Mouse (Mus musculus): ENCODE results near the gene Morn1. TPM values are rescaled to one million over a fixed set of nuclear protein-coding genes. Genes with fewer than 3 reads are reported as not detected.

The Morn1 gene
- polyA plus RNA-seq, 1 experiment from 2014 or later, result 1.9 TPM

DNA sequence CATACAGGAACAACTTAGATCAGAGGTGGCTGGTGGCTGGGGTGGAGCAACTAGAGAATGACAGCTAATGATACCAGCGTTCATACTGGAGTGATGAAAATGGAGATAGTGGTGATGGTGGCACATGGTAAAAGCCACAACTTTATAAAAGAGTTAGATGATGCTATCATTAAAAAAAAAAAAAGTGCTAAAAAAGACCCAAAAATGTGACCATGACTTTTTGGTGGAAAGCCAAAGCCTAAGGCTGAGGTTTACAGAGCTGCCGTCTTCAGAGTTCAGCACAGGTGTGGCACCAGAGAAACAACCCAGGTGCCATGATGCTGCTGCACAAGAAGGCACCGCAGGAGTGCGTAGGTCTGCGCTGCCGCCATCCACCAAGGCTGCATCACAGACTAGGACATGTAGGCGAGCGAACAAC lies 82.5 kb downstream of the Morn1 start:
- Histone ChIP-seq H3K4me3 (no peak overlapping the region), H3K4me1 (replicated peaks) (peaks cover 89% of the 10 kb centered on the region), H3K4me2 (no peak overlapping the region), H3K36me3 (no peaks in the 10 kb centered on the region), H3K9ac (no peak overlapping the region), H3K27me3 (no peaks in the 10 kb centered on the region), H3K27ac (no peak overlapping the region), H3K9me3 (replicated peaks) (no peaks in the 10 kb centered on the region)
- WGBS, result 88% methylated on average over 8 of the region's 8 CpGs
- ATAC-seq (replicated peaks; ENCODE audit: insufficient number of reproducible peaks, insufficient read depth, low FRiP score, low read depth), result no peak

DNA sequence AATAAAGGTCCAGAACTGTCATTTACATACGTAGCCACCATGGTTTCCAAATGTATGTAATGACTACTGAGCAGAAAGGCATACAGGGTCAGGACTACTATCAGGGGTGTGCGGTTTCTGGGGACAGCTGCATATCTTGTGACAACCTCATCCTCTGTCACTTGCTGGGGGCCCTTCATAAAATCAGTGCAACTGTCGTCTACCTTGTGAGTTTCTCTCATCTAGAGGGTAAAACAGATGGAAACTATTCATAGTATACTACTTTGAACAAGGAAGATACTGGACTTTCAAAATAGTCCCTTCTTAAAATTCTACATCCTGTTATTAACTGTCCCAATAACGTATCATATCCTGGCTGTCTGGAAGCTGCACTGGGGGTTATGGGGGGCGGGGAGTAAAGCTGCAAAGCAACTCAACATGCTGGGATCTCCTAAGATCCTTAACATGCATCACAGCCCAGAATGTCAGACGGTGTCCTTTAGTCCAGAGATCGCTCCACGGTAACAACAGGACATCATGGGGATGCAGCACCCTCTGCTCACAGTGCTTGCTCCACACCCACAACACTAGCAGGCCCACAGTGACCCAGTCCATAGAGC lies 84.3 kb downstream of the Morn1 start:
- Histone ChIP-seq H3K27ac (0 out of 2 replicates have a peak overlapping the region, but pooled peaks have one; percentile 12), H3K9me3 (replicated peaks) (no peaks in the 10 kb centered on the region), H3K4me3 (no peak overlapping the region), H3K4me2 (peak overlapping the region; percentile 33; the same call in 1 of the 2 replicates), H3K9ac (no peak overlapping the region), H3K27me3 (no peaks in the 10 kb centered on the region), H3K36me3 (no peaks in the 10 kb centered on the region), H3K4me1 (replicated peaks) (peaks cover 90% of the 10 kb centered on the region)
- no peak for ATAC-seq (replicated peaks; ENCODE audit: insufficient number of reproducible peaks, insufficient read depth, low FRiP score, low read depth)
- WGBS, result 57% methylated on average over 8 of the region's 8 CpGs

DNA sequence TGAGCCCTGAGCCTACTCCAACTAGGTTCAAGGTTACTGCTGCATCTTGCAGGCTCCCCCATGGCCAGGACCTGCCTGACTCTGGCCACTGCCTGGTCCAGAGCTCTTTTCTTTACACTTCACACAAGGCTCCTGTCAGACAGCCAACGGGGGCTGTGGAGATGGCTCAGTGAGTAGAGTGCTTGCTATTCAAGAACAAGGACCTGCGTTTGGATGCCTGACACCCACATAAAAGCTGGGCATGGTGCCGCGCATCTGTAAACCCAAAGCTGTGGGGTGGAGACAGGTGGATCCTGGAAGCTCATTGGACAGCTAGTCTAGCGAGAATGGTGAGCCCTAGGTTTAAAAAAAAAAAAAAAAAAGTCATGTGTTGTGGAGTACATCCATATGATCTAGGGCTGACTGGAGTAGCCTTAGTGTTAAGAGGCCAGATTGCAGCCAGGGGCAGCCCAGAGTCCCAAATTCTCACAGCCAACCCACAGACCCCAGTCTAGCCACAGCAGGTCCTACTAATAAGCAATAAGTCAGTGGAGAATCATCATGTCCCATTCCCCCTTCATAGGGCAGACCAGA lies 85.7 kb downstream of the Morn1 start:
- peak overlapping the region; percentile 45; the same call in 1 of the 2 replicates for H3K9ac ChIP-seq
- peak overlapping the region; percentile 95 for H3K27ac ChIP-seq
- 70% methylated on average over 5 of the region's 5 CpGs for WGBS
- no peaks in the 10 kb centered on the region for H3K9me3 ChIP-seq (replicated peaks)
- H3K27me3 ChIP-seq, result no peaks in the 10 kb centered on the region
- no peak overlapping the region for H3K4me3 ChIP-seq
- H3K4me1 ChIP-seq (replicated peaks), result peaks cover 91% of the 10 kb centered on the region
- H3K36me3 ChIP-seq, result no peaks in the 10 kb centered on the region
- H3K4me2 ChIP-seq, result peak overlapping the region; percentile 49; the same call in 1 of the 2 replicates
- ATAC-seq (replicated peaks; ENCODE audit: insufficient number of reproducible peaks, insufficient read depth, low FRiP score, low read depth), result no peak

DNA sequence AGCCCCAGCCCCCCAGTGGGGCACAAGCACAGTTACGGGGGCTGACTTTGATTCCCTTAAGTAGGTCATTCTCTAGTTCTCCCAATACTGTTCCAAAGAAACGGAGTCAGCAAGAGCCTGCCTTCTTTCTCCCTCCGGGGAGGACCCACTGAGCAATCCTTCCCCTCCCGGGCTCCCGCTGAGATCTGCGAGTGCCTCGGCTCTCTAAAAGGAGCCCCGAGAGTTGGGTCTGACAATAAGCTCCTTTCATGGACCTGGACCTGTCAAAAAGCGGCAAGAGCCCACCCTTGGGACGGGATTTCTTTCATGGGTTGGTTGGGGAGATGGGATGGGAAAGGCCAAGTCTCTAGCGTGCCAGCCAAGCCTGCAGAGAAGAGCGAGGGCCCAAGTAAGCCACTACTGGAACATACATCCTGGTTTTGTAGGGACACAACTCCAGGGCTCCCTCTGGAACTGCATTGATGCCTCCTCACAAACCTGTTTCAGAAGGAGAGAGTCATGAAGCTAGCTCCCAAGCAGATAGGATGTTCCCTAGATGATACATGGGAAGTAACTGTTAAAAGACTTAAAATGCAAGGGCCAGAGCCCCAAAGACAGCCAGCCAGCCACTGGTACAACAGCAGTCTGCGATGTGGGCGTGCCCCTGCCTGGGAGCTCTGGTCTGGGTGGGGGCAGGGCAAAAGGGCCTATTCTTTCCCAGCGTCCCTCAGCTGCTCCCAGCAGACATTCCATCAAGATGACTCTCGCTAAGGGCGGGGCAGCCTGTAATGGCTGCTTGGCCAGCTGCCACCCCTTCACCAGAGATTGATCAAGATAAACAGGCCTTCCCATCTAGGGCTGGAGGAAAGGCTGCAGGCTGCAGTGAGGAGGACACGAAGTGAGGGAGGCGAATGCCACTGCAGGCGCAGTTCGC lies 86.8 kb downstream of the Morn1 start:
- Histone ChIP-seq H3K4me1 (replicated peaks) (peaks cover 93% of the 10 kb centered on the region), H3K9ac (peak overlapping the region; percentile 45), H3K36me3 (no peaks in the 10 kb centered on the region), H3K27ac (peak overlapping the region; percentile 95), H3K4me2 (peak overlapping the region; percentile 49), H3K4me3 (0 out of 2 replicates have a peak overlapping the region, but pooled peaks have one; percentile 5), H3K27me3 (no peaks in the 10 kb centered on the region), H3K9me3 (replicated peaks) (no peaks in the 10 kb centered on the region)
- peak; percentile 88 for ATAC-seq (replicated peaks; ENCODE audit: insufficient number of reproducible peaks, insufficient read depth, low FRiP score, low read depth)
- 16% methylated on average over 21 of the region's 21 CpGs for WGBS

DNA sequence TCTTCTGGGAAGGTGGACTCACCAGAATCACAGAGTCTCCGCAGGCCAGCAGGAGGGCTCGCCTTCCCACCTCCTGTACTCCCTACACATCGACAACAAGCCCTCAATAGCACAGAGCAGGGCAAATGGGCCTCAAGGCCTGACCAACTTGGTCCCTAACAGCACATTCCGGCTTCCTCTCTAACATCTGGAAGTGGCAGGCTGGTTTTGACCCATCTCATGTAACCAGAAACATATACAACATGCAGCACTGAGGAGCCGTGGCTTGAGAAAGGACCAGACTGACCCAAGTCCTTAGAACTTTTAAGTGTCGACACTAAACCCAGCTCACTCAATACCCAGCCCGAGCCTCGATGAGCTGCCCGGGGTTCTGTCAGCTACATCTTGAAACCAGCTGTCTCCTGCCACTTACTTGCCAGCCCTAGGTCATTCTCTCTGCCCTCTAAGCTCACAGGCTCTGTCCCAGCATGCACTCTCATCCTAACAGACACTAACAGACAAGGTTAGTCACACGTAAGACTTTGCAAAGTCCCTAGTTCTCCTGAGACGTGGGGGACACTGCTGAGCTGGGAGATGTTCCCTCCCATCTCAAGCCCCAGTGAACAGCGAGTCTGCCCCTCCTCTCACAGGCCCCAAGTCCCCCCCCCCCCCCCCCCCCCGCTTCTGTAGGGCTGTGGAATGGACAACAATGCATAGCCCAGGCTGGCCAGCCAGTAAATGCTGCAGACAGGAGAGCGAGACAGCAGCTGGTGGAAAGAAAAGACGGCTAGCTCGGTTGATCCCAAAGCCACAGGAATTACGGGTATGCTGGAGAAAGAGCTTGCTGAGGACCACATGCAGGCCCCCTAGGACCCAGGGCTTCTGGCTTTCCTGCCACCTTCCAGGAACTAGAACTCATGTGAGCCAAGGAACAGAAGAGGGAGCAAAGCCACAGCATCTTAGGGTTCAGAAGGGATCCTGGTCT lies 87.7 kb downstream of the Morn1 start:
- Histone ChIP-seq H3K27ac (peak overlapping the region; percentile 95), H3K4me1 (replicated peaks) (peaks cover 95% of the 10 kb centered on the region), H3K4me2 (peak overlapping the region; percentile 49), H3K4me3 (0 out of 2 replicates have a peak overlapping the region, but pooled peaks have one; percentile 5), H3K9me3 (replicated peaks) (no peaks in the 10 kb centered on the region), H3K27me3 (no peaks in the 10 kb centered on the region), H3K36me3 (no peaks in the 10 kb centered on the region), H3K9ac (0 out of 2 replicates have a peak overlapping the region, but pooled peaks have one; percentile 8)
- WGBS, result 19% methylated on average over 16 of the region's 17 CpGs
- ATAC-seq (replicated peaks; ENCODE audit: insufficient number of reproducible peaks, insufficient read depth, low FRiP score, low read depth), result no peak

DNA sequence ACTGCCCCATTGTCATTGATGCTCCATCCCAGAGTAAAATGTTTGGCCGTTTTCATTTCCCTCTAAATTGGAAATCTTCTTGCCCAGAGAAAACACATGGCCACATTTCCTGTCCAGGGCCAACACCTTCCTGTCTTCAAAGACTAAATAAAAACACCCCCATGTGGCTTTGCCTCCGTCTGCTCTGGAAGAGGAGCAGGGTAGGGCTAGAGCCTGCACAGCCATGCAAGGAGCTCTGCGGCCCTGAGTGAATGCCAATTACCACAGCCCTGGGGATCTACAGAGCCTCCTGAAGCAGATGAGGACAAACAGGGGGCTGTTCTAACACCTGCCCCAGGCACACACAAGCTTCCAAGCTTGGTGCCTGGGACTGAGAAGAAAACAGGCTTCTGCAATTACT lies 89.8 kb downstream of the Morn1 start:
- H3K9me3 ChIP-seq (replicated peaks), result no peaks in the 10 kb centered on the region
- H3K36me3 ChIP-seq, result no peaks in the 10 kb centered on the region
- peak overlapping the region; percentile 43 for H3K27ac ChIP-seq
- H3K4me2 ChIP-seq, result no peak overlapping the region
- 43% methylated on average over 3 of the region's 3 CpGs for WGBS
- no peak overlapping the region for H3K4me3 ChIP-seq
- H3K9ac ChIP-seq, result no peak overlapping the region
- H3K27me3 ChIP-seq, result no peaks in the 10 kb centered on the region
- no peak for ATAC-seq (replicated peaks; ENCODE audit: insufficient number of reproducible peaks, insufficient read depth, low FRiP score, low read depth)
- H3K4me1 ChIP-seq (replicated peaks), result peaks cover 90% of the 10 kb centered on the region

DNA sequence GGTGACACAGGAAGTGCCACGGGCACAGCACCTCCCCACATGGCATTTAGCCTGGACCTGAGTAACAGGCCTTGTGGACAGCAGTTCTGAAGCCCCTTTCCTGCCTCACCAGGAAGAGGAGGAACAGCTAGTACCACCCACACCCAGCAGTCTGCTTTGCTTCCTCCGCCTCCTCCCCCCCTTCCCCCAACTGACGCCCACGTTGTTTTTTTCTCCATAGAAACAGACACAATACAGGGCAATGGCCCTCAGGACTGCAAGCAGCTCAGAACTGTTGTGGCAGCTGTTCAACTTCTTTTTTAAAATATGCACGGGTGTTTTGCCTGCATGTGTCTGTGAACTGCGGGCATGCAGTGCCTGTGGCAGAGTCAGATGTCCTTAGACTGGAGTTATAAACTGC lies 91.9 kb downstream of the Morn1 start:
- Histone ChIP-seq H3K27ac (peak overlapping the region; percentile 82), H3K9ac (0 out of 2 replicates have a peak overlapping the region, but pooled peaks have one; percentile 4), H3K9me3 (replicated peaks) (no peaks in the 10 kb centered on the region), H3K27me3 (no peaks in the 10 kb centered on the region), H3K36me3 (no peaks in the 10 kb centered on the region), H3K4me1 (replicated peaks) (peaks cover 81% of the 10 kb centered on the region), H3K4me2 (peak overlapping the region; percentile 41), H3K4me3 (0 out of 2 replicates have a peak overlapping the region, but pooled peaks have one; percentile 1)
- peak; percentile 56 for ATAC-seq (replicated peaks; ENCODE audit: insufficient number of reproducible peaks, insufficient read depth, low FRiP score, low read depth)
- WGBS, result under 1% methylated on average over 6 of the region's 6 CpGs

DNA sequence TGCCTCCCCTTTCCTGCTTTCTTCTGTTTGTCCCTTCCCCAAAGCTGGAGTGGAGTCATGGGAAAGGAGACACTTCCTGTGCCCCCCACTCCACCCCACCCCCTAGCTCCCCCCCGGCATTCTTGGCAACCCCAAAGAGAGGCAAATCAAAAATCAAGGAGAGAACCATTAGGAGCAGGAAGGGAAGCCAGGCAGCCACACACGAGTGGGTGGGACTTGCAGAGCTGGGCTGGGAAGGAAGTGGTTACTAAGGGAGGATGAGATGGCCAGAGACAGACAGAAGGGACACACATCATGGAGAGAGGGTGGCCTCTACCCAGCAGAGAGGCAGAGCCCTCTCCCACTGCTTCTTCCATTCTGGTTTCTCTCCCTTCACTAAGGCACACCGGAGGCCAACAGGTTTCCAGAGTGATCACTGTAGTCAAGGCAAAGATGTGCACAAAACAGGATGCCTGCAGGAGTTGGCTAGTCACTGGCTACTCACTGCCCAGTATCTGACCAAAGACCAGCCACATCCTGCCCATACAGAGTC lies 92.7 kb downstream of the Morn1 start:
- 0 out of 2 replicates have a peak, but pooled peaks have one; percentile 12 for ATAC-seq (replicated peaks; ENCODE audit: insufficient number of reproducible peaks, insufficient read depth, low FRiP score, low read depth)
- Histone ChIP-seq H3K4me1 (replicated peaks) (peaks cover 81% of the 10 kb centered on the region), H3K27me3 (no peaks in the 10 kb centered on the region), H3K9me3 (replicated peaks) (no peaks in the 10 kb centered on the region), H3K36me3 (no peaks in the 10 kb centered on the region), H3K9ac (0 out of 2 replicates have a peak overlapping the region, but pooled peaks have one; percentile 4), H3K4me3 (no peak overlapping the region), H3K4me2 (peak overlapping the region; percentile 41), H3K27ac (peak overlapping the region; percentile 82)
- 14% methylated on average over 3 of the region's 3 CpGs for WGBS

DNA sequence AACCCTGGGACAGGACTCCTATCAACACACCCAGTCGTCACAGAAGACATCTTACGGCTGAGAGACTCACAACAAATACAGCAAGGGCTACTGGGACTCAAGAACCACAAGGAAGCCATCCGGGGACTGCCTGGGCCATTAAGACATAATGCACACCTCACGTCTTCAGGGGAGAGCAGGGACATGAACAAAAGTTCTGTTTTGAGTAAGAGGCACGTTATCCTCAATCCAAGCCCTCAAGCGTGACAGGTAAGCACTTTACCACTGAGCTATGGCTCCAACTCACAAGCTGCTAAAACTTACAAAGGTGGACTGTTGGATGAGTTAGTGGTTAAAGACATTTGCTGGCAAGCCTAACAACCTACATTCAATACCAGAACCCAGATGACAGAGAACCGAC lies 96.8 kb downstream of the Morn1 start:
- Histone ChIP-seq H3K36me3 (no peaks in the 10 kb centered on the region), H3K4me1 (replicated peaks) (peaks cover 80% of the 10 kb centered on the region), H3K27ac (peak overlapping the region; percentile 87), H3K9ac (no peak overlapping the region), H3K4me3 (no peak overlapping the region), H3K9me3 (replicated peaks) (no peaks in the 10 kb centered on the region), H3K27me3 (no peaks in the 10 kb centered on the region), H3K4me2 (no peak overlapping the region)
- no peak for ATAC-seq (replicated peaks; ENCODE audit: insufficient number of reproducible peaks, insufficient read depth, low FRiP score, low read depth)
- WGBS, result 80% methylated on average over 7 of the region's 7 CpGs
